Mouse (Mus musculus) kidney, postnatal 0 days (tissue): ENCODE results near the gene Cyb5r3. TPM values are rescaled to one million over a fixed set of nuclear protein-coding genes. Genes with fewer than 3 reads are reported as not detected.

ENCODE experiments used
- ATAC-seq: fragments of 200-750 bp; cut with Nextera tagmentation; replicated peaks from 2 replicates; pipeline ENCODE4 v1.8.0; 2017; ENCODE audit warnings: low read depth, moderate number of reproducible peaks, moderate TSS enrichment, moderate library complexity; ENCODE audit not compliant: low FRiP score
- DNase-seq: peaks from one replicate; pipeline ENCODE4 v3.0.0-alpha.2; 2016; ENCODE audit warnings: low spot score
- H3K27ac ChIP-seq: fragments of 300-500 bp; sonication (generic); 2 replicates; pipeline ENCODE4 v1.5.1; 2014; ENCODE audit warnings: mild to moderate bottlenecking
- H3K27me3 ChIP-seq: fragments of 300-500 bp; sonication (generic); 2 replicates; pipeline ENCODE4 v1.6.1; 2014; ENCODE audit warnings: low read length, mixed read lengths; ENCODE audit not compliant: insufficient read depth
- H3K36me3 ChIP-seq: fragments of 300-500 bp; sonication (generic); 2 replicates; pipeline ENCODE4 v1.6.1; 2014; ENCODE audit warnings: low read length, mixed read lengths; ENCODE audit not compliant: insufficient read depth
- H3K4me1 ChIP-seq: fragments of 300-500 bp; sonication (generic); replicated peaks from 2 replicates; pipeline ENCODE4 v1.6.1; 2014; ENCODE audit warnings: antibody characterized with exemption, low read length, mixed read lengths; ENCODE audit not compliant: insufficient read depth
- H3K4me2 ChIP-seq: fragments of 300-500 bp; sonication (generic); 2 replicates; pipeline ENCODE4 v1.6.1; 2014; ENCODE audit warnings: mild to moderate bottlenecking, low read length, moderate library complexity, mixed read lengths
- H3K4me3 ChIP-seq: fragments of 300-500 bp; sonication (generic); replicated peaks from 2 replicates; pipeline ENCODE4 v1.5.1; 2014; ENCODE audit warnings: low read depth, low read length
- H3K9ac ChIP-seq: fragments of 300-500 bp; sonication (generic); 2 replicates; pipeline ENCODE4 v1.6.1; 2014; ENCODE audit warnings: low read depth, low read length
- H3K9me3 ChIP-seq: fragments of 300-500 bp; sonication (generic); replicated peaks from 2 replicates; pipeline ENCODE4 v1.6.1; 2016; ENCODE audit warnings: low read length, inconsistent platforms, mixed read lengths
- CTCF ChIP-seq: IDR thresholded peaks from 2 replicates; pipeline ENCODE4 v1.5.1; 2016; ENCODE audit warnings: antibody characterized with exemption, low read depth, mild to moderate bottlenecking, moderate library complexity
- WGBS: fragments of 180-500 bp; shearing (Covaris S2); extraction: QIAGEN DNeasy Blood & Tissue Kit; methylation state at CpG from one replicate; pipeline ENCODE4 v1.1.7; 2014; 5-methylcytosine and 5-hydroxymethylcytosine counted together
- polyA plus RNA-seq: library from polyadenylated mRNA; unstranded; fragments of >200 nt; fragmentation: Nextera tagmentation; extraction: Ambion mirVana; gene quantifications from 2 replicates; pipeline ENCODE4 v1.2.1, GENCODE M21; 2015

Gene Cyb5r3
- 90.9 and 104 TPM in 2 replicates for polyA plus RNA-seq

GRCm38 (mm10) chr15:83172492-83173429 lies at the start of gene Cyb5r3:
Cyb5r3 (minus strand) TSS chr15:83172592.
- H3K27ac ChIP-seq = peak within 1 kb of the TSS; percentile 93
- H3K27me3 ChIP-seq = no peaks in the 10 kb centered on the region
- peak; percentile 62 for DNase-seq
- H3K4me2 ChIP-seq = peak within 1 kb of the TSS; percentile 95
- peak; percentile 24; the same call in 1 of the 2 replicates for TF ChIP-seq CTCF
- H3K9ac ChIP-seq = peak within 1 kb of the TSS; percentile 84
- 28% methylated on average over 28 of the region's 28 CpGs for WGBS
- peak; percentile 49 for ATAC-seq
- no peaks in the 10 kb centered on the region for H3K9me3 ChIP-seq
- no peaks in the 10 kb centered on the region for H3K36me3 ChIP-seq
- H3K4me3 ChIP-seq = peak within 1 kb of the TSS; percentile 79
- H3K4me1 ChIP-seq = peaks cover 36% of the 10 kb centered on the region

DNA sequence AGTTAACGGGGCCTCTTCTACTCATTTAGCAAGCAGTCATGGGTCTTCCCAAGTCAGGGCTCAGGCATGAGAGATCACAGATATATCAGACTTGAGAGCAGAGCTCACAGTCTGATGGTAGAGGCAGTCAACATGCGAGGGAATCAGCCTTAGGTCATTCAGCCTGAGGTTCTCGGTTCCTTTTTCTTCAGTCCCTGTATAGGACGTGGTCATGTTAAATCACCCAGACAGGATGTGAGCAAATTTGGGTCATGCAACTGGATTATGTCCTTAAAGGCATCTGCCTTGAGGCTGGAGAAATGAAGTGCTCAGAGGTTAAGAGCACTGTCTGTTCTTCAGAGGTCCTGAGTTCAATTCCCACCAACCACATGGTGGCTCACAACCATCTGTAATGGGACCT lies 49.3 kb upstream of the Cyb5r3 start:
- ATAC-seq = no peak
- H3K27me3 ChIP-seq = no peaks in the 10 kb centered on the region
- H3K4me1 ChIP-seq = peaks cover 21% of the 10 kb centered on the region
- peak overlapping the region; percentile 37; the same call in 1 of the 2 replicates for H3K27ac ChIP-seq
- no peak for TF ChIP-seq CTCF
- no peaks in the 10 kb centered on the region for H3K36me3 ChIP-seq
- H3K9me3 ChIP-seq = no peaks in the 10 kb centered on the region
- H3K4me3 ChIP-seq = no peak overlapping the region
- 70% methylated on average over 4 of the region's 4 CpGs for WGBS
- no peak overlapping the region for H3K4me2 ChIP-seq
- H3K9ac ChIP-seq = no peak overlapping the region
- peak; percentile 12 for DNase-seq

DNA sequence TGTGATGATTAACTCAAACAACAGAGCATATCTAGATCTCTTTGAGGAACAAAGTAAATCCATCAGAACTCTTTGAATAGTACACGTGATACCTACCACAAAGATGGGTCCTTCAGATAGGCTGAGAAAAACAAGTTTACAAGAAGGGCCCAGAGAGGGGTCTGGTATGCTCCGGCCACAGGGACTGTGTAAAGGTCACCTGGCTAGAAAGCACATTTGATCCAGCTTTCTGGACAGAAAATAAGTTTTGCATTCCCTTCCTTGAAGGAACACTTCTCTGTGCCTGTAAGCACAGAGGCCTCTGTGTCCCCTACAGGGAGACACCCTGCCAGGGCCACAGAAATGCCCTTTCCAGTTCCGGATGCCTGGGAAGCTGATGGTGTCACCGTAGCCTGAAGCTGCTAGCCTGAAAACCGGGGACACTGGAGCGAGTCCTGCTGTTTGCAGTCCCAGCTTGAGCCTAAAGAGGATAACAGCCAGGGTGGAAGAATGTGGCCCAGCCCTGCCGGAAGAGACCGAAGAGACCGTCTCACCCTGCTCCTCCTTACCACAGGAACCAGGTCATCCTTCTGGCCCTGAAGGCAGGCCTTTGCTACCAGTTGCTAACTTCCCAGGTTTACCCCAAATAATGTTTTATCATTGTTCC lies 48.1 kb upstream of the Cyb5r3 start:
- no peaks in the 10 kb centered on the region for H3K36me3 ChIP-seq
- H3K4me3 ChIP-seq = no peak overlapping the region
- no peak for TF ChIP-seq CTCF
- ATAC-seq = no peak
- H3K9ac ChIP-seq = no peak overlapping the region
- H3K27ac ChIP-seq = peak overlapping the region; percentile 37
- H3K4me2 ChIP-seq = no peak overlapping the region
- no peak for DNase-seq
- H3K4me1 ChIP-seq = peaks cover 21% of the 10 kb centered on the region
- 55% methylated on average over 9 of the region's 9 CpGs for WGBS
- H3K27me3 ChIP-seq = no peaks in the 10 kb centered on the region
- no peaks in the 10 kb centered on the region for H3K9me3 ChIP-seq

DNA sequence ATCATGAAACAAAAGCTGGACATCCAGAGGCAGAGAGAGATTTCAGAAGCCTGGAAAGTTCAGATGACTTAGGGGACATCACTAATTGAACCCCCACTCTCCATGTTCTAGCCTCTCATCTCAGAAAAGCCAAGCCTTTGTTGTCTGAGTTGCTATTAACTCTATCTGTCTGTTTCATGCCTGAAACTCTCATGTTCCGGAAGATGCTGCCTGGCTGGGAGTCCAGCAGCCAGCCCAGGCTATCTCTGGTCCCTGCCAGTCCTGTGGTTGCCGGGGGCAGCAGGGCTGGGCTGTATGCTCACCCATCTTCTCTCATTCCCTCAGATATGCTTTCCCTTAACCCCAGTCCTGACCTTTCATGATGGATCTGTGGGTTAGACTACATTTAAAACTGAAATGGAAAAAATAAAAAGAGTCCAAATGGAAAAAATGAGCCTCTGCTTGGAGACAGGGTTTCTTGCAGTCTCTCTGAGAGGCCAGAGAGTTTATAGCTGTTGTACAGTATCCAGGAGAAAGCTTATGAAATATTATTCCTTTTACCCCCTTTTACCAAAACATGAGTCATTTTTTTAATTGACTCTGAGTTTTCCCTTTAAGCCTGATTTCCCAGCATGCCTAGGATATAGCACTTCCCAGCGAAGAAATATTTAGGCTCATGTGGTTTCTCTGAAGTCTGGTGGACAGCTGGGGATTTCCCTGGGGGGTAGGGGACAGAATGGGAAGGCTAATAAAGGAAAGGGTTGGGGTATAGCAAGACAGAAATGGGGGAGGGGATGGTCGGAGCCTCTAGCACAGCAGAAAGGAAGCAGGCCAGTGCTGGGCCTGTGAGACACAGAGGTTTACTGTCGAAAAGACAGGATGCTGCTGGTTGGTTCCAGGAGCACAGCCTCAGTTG lies 43.2 kb upstream of the Cyb5r3 start:
- 48% methylated on average over 5 of the region's 5 CpGs for WGBS
- peak; percentile 82; the same call in 1 of the 2 replicates for ATAC-seq

DNA sequence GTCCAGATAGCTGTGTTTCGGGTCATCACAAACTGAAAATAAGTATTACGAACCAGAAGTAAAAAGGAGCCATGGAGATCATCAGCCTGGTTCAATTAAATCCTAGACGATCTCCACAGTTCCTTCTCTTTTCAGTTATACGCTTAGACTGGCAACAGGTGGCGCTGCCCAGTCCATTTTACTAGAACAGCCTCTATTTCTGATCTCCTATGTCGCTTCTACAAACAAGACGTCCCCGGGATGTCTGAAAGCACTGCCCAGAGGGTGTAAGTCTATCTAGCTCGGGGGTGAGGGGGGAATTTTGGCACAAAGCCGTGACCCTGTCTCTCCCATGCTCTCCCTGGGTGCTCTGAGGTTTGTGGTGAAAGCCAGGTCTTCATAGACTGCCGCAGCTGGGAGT lies 37.8 kb upstream of the Cyb5r3 start:
- Histone ChIP-seq H3K27ac (no peak overlapping the region), H3K4me2 (peak overlapping the region; percentile 38), H3K9me3 (no peaks in the 10 kb centered on the region), H3K27me3 (no peaks in the 10 kb centered on the region), H3K4me3 (peak overlapping the region; percentile 6), H3K9ac (no peak overlapping the region), H3K4me1 (no peaks in the 10 kb centered on the region), H3K36me3 (no peaks in the 10 kb centered on the region)
- DNase-seq = peak; percentile 93
- WGBS = 16% methylated on average over 11 of the region's 11 CpGs
- peak; percentile 77 for TF ChIP-seq CTCF
- no peak for ATAC-seq

More for the DNA sequence above, 43.2 kb upstream of the Cyb5r3 start:
- Histone ChIP-seq H3K27me3 (no peaks in the 10 kb centered on the region), H3K27ac (peak overlapping the region; percentile 78), H3K9ac (no peak overlapping the region), H3K4me1 (no peaks in the 10 kb centered on the region), H3K4me2 (no peak overlapping the region), H3K4me3 (no peak overlapping the region), H3K9me3 (no peaks in the 10 kb centered on the region), H3K36me3 (no peaks in the 10 kb centered on the region)
- DNase-seq = peak; percentile 94
- TF ChIP-seq CTCF = no peak
